Mouse (Mus musculus) ovary, adult 18-20 months (tissue): ENCODE measurements around the gene Gm21119.
"Not testable (repeated sequence)": the region's sequence is repeated elsewhere in the genome, so short reads cannot be mapped to it uniquely, and the experiment has no call there.

ENCODE experiments used
- DNase-seq: peaks from one replicate; pipeline ENCODE4 v3.0.0; 2022; ENCODE audit warnings: low spot score, mixed read lengths

Gene Gm21119

DNA sequence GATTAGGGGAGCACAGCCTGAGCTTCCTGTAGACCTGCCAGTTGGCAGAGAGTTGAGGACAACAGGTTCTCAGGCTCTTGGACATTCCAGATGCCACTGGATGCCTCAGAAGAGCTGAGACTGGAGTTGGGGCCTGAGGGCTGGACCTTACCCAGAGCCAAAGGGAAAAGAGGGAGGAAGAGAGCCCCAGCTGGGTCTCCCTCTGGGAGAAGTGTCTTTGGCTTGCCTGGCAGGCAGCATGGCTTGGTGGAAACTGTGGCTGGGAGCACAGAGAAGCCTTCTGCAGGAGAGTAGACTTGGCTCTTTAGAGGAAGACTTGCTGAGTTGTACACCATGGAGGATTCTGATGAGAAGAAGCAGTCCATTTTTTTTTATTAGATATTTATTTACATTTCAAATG is 38.3 kb downstream of the Gm21119 start:
- peak; percentile 15 for DNase-seq

DNA sequence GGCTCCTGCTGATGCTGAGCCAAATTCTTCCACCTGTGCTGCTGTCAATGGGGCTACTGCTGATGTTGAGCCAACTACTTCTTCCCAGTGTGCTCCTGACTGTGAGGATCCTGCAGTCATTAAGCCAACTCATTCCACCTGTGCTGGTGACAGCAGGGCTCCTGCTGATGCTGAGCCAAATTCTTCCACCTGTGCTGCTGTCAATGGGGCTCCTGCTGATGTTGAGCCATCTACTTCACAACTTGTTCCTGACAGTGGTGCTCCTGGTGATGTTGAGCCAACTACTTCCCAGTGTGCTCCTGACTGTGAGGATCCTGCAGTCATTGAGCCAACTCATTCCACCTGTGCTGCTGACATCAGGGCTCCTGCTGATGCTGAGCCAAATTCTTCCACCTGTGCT is 63.7 kb downstream of the Gm21119 start:
- DNase-seq, result not testable (repeated sequence)
